Mouse (Mus musculus) brain, adult 2 months (tissue): ENCODE data around the gene Olfr30.
"Not testable (repeated sequence)": the region's sequence is repeated elsewhere in the genome, so short reads cannot be mapped to it uniquely, and the experiment has no call there.

Source experiments
- DNase-seq: peaks from one replicate; pipeline ENCODE4 v3.0.0; 2011; ENCODE audit warnings: low read depth, low spot score

The Olfr30 gene

DNA sequence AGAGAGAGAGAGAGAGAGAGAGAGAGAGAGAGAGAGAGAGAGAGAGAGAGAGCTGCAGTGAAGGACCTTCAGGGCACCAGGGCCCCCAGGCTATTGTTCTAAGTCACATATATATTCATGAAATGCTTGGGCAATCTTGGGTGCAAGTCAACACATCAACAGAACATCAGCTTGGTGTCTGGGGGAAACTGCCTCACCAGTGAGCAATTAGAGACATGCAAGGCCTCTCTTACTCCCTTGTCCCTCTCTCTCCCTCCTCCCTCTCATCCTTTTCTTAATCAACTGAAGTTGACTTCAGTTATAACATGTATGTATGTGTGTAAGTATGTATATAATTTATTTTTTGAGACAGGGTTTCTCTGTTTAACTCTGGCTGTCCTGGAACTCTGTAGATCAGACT lies at the start of gene Olfr30:
Gene Olfr30 (minus strand): TSS at position 101 of the 400 bp plus-strand sequence.
- no peak for DNase-seq

DNA sequence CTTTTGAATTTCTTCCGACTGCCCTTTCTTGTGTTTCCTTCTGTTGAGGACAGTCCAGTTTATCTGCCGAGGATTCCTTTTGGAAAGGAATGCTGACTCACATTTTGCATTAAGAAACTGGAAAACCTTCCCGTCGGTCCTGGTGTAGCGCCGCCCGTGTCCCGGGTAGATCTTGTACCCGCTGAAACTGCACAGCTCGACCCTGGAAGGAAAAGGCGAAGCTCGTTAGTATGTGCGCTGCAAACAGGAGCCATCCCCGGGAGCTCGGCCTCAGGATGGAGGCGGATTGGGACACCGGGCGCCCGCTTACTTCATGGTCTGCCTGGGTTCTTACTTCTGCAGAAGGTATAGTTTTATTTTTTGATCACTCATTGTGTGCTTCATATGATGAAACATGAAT lies 47.0 kb upstream of the Olfr30 start:
- DNase-seq: not testable (repeated sequence)

DNA sequence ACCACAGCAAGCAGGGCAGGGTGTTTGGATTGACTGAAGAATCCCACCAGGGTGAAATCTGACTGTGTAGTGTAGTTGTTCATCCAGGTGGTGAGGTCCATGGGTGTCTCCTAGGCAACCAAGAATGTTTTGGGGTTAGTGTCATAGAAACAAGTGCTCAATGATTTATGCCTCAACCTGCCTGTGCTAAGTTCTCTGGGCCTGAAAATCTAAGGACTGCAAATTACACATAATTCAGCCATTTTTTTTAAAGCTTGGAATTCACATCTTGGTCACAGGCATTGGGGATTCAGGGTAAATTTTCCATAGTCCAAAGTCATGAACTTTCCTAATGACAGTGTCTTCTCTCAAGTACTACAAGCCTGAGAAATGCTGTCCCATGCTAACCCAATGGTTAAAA lies 40.4 kb upstream of the Olfr30 start, which contains the start of gene Olfr331:
Gene Olfr331 (minus strand): TSS at position 101 of the 400 bp plus-strand sequence.
- DNase-seq: not testable (repeated sequence)

DNA sequence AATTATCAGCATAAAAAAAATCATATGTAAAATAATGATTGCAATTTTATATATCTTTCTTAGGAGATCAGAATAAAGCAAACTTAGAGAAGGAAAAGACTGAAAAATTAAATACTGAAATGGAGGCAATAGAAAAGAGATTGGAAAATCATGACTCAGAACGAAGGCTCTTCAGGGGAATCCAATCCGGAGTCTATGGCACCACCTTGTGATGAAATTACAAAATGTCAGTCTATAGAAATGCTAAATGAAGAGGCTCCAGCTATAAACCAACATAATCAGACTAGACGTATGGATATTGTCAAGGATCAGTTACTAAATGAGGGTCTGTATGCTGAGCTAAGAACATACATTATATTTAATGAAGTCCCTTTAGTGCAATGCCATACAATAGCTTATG lies 37.2 kb upstream of the Olfr30 start:
- peak; percentile 48 for DNase-seq

DNA sequence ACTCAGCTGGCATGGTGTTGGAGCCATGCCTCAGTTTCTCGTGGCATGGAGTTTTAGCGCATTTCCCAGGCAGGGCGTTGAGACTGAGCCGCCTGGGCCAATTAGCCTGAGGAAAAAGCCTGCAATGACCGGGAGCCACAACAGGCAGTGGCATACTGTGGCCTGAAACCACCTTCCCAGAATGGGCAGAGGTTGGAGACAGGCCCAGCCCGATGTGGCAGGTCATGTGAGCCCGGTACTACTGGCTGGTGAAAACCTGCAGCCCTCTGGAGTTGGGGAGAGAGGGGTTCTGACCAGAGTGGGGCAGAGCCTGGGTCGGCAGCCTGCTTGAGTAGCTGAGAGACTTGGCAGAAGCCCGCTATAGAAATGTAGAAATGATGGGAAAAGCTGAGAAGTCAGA lies 36.7 kb upstream of the Olfr30 start:
- no peak for DNase-seq

DNA sequence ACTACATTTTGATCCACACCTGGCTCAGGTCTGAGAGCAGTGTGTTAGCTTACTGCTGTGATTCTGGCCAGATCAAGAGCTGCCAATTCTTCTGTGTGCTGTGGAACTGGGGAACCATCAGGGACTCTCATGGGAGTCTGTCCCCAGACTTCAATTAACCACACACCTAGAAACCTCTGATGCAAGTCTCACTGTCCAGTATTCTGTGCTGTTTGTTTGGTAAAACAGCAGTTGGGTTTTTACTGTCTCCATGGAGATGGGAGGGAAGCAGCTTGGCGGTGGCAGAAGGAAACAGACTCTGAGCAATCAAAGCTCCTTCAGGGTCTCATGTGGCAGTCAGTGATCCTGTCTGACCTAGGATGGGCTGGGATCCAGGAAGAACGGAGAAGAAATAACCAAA lies 30.4 kb upstream of the Olfr30 start, which contains the start of gene Olfr332:
Gene Olfr332 (minus strand): TSS at position 101 of the 400 bp plus-strand sequence.
- peak; percentile 1 for DNase-seq

DNA sequence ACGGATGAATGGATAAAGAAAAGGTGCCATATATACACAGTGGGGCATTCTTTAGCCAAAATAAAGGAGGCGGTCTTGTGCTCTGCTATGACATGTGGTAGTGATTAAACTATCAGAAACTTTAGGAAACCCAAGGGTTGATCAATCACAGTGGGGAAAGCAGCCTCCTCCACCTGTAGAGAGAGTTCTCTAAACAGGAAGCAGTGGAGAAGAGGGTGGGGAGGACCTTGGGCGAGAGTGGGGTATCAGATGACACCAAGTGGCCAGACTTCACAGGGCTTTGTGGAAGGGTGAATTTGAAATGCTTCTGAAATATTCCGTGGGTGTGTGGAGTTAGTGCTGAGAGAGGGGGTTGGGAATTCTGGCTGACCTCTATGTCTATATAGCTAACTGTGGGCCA lies 8.5 kb downstream of the Olfr30 start:
- DNase-seq: no peak

DNA sequence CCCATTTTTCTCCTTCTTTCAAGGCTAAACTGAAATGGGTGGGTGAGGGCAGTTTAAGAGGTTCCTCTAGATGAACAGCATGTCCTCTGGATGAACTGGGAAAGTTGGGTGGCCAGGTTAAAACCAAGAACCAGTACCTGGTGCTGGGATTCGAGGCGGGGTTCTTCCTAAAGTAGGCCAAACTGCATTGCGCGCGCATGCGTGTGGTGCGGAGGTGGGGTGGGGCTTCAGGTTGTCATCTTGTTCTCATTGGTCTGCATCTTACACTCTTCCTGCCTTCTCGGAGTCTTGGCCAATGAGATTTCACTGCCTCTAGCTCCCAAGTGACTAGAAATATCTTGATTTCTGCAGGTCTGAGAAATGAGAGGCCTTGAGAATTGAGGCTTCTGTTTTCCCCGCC lies 9.3 kb downstream of the Olfr30 start, which contains the start of gene Lypd9:
Gene Lypd9 (minus strand): TSS at position 165 of the 400 bp plus-strand sequence.
- no peak for DNase-seq

DNA sequence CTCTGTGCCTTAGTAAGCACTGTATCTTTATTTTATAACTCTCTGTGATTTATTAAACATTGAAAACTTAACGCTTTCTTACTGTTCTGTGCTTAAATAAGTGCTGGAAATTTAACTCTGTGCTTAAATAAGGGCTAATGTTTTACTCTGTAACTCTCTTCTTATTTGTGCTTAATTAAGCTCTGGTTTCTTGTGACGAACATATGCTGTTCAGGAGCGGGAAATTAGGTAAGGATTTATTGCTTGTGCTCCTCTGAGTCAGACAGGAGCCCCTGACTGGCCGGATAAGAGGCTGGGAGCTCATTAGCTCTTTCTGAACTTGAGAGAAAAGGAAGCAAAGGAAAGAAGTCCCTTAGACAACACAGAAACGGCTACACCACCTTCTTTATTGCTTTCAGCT lies 24.2 kb downstream of the Olfr30 start:
- no peak for DNase-seq

DNA sequence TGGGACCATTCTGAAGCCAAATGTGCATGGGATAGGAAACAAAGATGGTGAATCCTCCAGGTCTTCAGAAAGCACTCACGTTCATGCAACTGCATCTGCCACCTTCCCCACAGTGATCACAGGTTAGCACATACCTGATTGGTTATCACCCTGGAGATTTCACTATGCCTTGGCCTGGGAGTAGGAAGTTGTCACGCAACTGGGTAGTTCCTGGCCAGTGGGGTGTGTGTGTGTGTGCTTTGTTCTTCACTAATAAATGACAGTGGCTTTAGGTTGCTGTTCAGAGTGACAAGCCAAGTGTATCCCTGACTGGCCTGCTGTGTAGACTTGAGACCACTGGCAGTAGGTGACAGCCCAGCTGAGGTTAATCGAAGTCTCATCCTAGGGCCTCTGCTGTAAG lies 29.8 kb downstream of the Olfr30 start, which contains the start of gene Gm12253:
Gene Gm12253 (plus strand): TSS at position 301 of the 400 bp plus-strand sequence.
- no peak for DNase-seq

DNA sequence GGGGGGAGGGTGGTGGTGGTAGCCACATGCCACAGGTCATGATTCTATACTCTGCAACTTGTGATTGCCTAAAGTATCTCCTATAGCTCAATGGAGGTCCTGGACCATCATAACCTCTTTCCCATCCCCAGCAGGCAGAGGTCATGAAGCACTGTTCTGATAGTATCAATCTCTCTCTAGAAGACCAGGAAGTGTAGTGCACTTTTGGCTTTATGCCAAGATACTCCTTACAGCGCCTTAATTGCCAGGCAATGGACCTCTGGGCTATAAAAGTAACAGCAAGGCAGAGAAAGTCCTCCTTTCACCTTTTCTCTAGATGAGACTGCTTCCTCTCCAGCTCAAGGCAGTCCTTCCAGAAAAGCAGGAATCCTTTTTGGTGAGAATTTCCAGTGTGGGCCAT lies 41.3 kb downstream of the Olfr30 start, which contains the start of gene 1810065E05Rik:
Gene 1810065E05Rik (plus strand): TSS at position 297 of the 400 bp plus-strand sequence.
- DNase-seq: no peak

DNA sequence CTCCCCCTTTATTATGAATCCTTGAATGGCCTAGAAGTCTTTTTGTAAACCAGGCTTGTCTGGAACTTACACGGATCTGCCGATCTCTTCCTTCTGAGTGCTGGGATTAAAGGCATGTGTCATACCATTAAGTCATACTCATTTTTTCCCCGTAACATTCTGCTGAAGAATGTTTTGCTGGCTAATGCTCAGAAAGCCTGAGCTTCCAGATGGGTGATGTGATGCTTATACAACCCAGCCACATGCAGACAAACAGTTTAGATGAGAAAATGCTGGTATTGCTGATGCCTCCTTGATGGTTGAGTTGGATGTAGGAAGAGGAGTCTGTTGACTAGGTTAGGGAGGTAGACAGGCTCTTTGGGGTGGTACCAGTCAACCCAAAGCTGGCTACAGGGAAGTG lies 43.7 kb downstream of the Olfr30 start:
- peak; percentile 48 for DNase-seq

DNA sequence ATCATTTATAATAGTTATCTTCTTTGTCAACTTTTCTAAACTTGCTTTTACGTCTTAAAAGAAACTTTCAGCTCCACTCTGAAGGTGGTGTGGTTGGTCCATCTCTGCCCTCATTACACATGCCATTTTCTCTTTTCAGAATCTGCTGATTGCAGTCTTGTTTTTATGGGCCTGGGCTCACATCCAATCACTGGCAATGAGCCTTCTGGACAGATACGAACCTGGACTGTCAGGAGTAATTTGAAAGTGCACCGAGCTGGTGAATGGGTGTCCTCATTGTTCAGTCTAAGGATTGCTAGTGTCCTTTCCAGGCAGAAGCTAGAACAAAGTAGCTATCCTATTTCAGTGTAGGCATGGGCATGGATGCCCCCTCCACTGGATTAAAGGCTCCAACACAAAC lies 54.0 kb downstream of the Olfr30 start:
- DNase-seq: no peak
